Mouse (Mus musculus) retina, embryonic 14.5 days (tissue): ENCODE results near the gene Hist1h2bg.
"Not testable (repeated sequence)": the region's sequence is repeated elsewhere in the genome, so short reads cannot be mapped to it uniquely, and the experiment has no call there.

Experiments used
- DNase-seq: peaks from one replicate; pipeline ENCODE4 v3.0.0-alpha.2; 2015; ENCODE audit warnings: low spot score

Gene Hist1h2bg

DNA sequence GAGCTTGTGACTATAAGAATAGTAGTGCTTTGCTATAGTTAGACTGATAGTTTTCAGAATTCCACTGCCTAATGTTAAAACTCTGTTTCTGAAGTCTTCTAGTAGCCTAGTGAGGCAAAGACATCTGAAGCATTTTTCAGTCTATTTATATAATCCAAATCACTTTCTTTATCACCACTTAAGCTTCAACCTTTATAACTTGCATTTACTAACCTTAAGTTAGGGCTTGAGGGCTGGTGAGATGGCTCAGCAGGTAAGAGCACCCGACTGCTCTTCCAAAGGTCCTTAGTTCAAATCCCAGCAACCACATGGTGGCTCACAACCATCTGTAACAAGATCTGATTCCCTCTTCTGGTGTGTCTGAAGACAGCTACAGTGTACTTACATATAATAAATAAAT is 31.4 kb upstream of the Hist1h2bg start:
- DNase-seq, result not testable (repeated sequence)

DNA sequence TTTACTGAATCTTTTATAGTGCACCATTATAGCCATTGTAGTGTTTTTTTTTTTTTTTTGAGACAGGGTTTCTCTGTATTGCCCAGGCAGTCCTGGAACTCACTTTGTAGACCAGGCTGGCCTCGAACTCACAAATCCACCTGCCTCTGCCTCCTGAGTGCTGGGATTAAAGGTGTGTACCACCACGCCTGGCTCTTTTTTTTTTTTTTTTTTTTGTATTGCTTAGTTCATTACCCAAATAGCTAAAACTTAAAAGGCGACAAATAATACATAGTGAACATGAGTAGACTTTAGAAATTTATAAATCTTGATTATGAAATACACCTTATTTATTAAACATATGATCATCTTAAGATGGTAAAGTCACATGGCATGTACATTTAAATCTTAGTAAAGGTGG is 29.7 kb upstream of the Hist1h2bg start:
- no peak for DNase-seq

DNA sequence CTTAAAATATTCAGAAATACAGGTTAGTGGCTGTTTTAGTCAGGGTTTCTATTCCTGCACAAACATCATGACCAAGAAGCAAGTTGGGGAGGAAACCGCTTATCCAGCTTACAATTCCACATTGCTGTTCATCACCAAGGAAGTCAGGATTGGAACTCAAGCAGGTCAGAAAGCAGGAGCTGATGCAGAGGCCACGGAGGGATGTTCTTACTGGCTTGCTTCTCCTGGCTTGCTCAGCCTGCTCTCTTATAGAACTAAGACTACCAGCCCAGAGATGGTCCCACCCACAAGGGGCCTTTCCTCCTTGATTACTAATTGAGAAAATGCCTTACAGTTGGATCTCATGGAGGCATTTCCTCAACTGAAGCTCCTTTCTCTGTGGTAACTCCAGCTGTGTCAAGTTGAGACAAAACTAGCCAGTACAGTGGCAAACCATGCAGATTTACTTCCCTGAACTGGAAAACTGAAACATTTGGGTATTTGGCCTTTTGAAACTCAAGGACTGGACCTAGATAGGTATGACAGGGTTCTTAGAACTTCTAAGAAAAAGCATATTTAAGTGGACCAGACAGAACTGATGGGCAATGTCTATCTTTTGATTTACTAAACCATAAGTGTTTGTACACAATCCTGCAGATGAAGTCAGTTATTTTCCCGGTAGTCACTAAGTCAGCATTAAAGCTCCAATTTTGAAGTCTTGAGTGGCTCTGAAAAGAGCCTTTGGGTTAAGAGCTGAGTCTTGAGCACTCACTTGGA is 28.8 kb upstream of the Hist1h2bg start:
- DNase-seq, result not testable (repeated sequence)

DNA sequence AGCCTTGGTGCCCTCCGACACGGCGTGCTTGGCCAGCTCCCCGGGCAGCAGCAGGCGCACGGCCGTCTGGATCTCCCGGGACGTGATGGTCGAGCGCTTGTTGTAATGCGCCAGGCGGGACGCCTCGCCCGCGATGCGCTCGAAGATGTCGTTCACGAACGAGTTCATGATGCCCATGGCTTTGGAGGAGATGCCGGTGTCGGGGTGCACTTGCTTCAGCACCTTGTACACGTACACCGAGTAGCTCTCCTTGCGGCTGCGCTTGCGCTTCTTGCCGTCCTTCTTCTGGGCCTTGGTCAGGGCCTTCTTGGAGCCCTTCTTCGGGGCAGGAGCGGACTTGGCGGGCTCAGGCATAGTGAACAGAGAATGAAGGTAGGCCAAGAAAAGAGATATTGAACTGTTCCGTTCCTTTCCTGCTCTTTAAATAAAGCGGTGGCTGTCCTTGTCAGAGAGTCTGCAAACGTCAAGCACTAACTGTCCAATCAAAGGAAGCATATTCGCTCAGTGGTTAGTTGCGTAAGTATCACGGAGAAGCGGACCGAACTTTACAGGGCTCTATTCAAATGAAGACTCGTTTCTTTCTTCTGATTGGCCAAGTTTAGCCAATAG is 28.1 kb upstream of the Hist1h2bg start, which contains the start of gene Hist1h2bh:
TSS of gene Hist1h2bh (minus strand) at position 394 of the 609 bp plus-strand sequence.
- DNase-seq, result peak; percentile 85

DNA sequence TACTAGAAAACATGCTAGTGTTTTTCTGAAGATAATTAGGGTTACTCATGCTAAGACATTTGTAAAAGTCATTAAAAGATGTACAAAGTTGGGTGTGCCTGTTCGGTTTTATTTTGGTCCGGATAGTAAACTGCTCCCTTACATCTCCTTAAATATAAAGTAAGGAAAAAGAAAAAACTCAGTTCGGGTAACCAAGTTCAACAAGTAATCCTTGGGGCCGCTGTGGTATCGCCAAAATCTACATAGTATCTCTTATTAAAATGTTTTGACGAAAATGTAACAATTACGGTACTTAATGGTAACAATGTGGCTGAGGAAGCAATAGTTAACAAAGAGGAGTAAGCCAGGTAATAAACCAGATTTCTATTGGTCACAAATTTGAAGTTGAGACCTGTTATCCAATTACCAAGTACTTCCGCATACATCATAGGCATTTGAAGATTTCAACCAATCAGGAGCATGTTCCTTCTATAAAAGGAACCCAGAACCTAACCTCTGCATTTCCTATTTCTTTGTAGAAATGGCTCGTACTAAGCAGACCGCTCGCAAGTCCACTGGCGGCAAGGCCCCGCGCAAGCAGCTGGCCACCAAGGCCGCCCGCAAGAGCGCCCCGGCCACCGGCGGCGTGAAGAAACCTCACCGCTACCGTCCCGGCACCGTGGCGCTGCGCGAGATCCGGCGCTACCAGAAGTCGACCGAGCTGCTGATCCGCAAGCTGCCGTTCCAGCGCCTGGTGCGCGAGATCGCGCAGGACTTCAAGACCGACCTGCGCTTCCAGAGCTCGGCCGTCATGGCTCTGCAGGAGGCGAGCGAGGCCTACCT is 27.0 kb upstream of the Hist1h2bg start, which contains the start of gene Hist1h3f:
TSS of gene Hist1h3f (plus strand) at position 88 of the 822 bp plus-strand sequence.
- peak; percentile 98 for DNase-seq

DNA sequence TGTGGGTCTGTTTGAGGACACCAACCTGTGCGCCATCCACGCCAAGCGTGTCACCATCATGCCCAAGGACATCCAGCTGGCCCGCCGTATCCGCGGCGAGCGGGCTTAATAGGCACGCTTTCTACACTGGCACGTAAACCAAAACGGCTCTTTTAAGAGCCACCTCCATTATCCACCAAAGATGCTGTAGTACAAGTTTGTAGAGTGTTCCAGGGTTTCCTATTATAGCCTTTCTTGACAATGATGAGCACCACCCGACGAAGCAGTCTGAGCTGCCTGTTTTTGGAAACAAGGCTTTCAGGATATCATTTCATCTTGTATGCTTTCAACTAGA is 26.4 kb upstream of the Hist1h2bg start:
- DNase-seq, result not testable (repeated sequence)

DNA sequence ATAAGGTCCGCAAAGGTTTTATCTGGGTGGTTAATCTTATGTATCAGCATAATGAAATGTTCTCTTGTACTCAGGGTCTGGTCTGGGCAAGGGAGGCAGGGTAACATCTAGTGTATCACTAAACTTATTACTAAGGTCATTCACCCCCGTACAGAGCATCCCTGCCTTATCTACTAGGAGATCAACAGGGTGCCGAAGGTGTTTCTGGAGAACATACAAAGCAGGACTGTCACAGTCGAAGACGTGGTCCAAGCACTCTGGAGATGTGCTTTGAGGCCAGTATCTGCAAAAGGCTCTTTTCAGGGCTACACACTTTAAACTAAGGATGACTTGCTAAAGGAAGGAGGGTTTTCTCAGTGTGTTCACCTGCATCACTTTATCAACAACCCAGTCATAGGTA is 24.5 kb upstream of the Hist1h2bg start:
- DNase-seq, result no peak

DNA sequence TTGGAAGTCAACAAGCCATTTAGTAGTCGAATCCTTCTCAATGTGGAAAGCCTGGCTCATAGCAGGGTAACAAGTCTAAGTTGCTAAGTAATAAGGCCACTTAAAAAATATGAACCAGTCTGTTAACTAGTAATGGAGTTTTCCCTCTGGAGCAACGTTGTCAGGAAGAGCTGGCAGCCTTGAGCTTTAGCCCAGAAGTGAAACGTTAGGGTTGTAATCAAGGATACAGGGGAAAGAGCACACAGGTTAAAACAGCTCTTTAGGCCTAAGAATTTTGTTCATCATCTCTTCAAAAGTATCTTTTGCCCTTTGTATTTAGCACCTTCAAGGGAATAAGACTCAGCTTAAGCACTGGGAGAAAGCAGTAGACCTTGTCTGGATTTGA is 20.4 kb upstream of the Hist1h2bg start:
- DNase-seq, result peak; percentile 43

DNA sequence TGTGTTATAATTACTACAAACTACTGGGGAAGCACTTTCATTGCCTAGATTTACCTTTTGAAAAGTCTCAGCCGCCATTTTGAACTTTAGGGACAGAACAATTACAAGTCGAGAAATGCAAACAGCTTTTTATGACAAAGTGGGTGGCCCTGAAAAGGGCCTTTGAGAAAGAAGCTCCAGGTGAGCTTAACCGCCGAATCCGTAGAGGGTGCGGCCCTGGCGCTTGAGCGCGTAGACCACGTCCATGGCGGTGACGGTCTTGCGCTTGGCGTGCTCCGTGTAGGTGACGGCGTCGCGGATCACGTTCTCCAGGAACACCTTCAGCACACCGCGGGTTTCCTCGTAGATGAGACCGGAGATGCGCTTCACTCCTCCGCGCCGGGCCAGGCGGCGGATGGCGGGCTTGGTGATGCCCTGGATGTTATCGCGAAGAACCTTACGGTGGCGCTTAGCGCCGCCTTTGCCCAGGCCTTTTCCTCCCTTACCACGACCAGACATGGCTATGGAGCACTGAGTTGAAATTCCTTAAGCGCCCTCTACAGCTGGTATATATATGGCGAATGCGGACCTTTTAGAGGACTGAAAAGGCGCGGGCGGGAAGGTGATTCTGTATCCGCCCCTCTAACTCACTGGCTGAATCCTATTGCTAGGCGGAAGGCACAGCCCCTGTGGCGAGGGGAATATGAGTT is 19.9 kb upstream of the Hist1h2bg start, which contains the start of gene Hist1h4f:
TSS of gene Hist1h4f (minus strand) at position 503 of the 689 bp plus-strand sequence.
- peak; percentile 96 for DNase-seq

DNA sequence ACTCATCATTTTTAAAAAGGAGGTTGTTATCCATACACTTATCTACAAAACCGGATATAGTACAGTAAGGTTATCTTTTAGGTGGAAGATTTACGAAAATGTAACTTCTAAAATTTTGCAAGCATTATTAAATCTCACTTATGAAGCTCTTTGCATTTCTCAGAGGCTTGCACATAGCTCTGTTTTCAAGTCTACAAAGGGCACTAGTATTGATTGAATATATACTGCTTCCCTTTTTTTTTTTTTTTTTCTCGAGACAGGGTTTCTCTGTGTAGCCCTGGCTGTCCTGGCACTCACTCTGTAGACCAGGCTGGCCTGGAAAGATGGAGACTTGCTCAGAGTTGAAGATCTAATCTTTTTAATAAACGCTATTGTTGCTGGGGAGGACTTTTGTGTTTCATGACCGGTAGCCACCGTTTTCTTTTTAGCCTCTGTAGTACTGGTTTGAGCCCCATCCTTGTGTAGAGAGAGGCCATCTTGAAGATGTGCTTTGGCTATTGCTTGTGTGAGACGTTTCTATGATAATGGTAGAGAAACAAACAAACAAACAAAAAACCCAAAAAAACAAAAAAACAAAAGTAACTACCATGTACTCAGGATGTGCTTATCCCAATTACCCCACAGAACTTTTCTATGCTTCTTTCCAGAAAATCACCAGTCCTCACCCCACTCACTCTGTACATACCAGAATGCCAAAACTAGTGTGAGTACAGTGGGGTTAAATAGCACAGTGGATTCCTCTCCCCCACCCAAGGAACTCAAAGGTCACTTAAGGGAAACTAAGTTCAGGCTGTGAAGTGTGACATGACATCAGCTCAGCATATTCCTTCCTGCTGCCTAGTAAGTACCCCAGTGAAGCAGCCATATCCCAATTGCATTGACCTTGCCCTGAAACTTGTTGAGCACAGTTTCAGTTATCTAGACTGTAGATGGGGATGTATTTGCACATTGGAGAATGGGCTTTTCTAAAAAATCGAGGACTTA is 19.0 kb upstream of the Hist1h2bg start:
- DNase-seq, result no peak

DNA sequence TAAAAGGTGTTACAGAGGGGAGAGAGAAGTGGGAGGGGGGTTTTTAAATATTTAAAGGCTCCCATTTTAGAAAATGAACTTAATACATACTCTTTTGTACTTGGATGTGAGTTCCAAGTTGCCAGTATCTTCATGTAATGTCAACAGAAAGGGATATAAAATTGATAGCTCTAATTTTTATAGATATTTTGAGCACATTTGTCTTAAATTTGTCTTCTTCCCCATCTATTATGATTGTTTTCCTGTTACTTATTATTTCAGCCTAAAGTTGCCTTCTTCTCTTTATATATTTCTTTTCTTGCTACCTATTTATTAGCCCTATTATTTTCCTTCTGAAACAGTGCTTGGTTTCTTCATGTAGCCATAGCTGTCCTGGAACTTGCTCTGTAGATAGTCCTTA is 18.2 kb upstream of the Hist1h2bg start, which contains the start of gene Hist1h1d:
TSS of gene Hist1h1d (plus strand) at position 301 of the 400 bp plus-strand sequence.
- no peak for DNase-seq

DNA sequence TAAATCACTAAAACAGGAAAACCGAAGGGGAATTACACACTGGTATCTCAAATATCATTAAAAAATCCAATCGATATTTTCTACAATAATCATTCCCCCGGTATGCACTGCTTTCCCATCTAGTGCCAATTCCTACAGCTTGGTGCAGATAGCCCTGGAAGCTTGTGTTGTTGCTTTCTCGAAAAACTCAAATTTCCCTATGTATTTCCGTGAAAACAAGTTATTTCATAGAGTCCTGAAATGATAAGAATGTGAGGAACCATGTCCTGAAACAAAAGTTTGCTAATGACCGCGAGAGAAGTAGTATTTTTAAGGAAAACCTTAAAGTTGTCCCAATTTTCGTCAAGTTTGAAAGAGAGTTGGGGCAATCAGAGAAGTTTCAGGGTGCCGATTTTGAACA is 16.8 kb upstream of the Hist1h2bg start:
- no peak for DNase-seq

DNA sequence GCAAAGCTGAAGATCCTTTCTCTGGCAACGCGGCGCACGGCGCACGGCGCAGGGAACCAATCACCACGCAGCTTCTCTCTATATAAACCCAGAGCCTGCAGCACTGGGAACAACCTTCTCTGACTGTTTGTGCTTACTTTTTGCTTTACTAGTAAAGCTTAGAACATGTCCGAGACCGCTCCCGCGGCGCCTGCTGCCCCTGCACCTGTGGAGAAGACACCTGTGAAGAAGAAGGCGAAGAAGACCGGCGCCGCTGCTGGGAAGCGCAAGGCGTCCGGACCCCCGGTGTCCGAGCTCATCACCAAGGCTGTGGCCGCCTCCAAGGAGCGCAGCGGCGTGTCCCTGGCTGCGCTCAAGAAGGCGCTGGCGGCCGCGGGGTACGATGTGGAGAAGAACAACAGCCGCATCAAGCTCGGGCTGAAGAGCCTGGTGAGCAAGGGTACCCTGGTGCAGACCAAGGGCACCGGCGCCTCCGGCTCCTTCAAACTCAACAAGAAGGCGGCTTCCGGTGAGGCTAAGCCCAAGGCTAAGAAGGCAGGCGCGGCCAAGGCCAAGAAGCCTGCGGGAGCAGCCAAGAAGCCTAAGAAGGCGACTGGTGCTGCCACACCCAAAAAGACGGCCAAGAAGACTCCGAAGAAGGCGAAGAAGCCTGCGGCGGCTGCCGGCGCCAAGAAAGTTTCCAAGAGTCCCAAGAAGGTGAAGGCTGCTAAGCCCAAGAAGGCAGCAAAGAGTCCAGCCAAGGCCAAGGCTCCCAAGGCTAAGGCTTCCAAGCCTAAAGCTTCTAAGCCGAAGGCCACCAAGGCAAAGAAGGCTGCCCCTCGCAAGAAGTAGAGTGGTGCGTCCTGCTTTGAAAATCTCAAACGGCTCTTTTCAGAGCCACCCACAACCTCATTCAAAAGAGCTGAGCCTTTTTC is 16.0 kb upstream of the Hist1h2bg start:
- DNase-seq, result peak; percentile 88

DNA sequence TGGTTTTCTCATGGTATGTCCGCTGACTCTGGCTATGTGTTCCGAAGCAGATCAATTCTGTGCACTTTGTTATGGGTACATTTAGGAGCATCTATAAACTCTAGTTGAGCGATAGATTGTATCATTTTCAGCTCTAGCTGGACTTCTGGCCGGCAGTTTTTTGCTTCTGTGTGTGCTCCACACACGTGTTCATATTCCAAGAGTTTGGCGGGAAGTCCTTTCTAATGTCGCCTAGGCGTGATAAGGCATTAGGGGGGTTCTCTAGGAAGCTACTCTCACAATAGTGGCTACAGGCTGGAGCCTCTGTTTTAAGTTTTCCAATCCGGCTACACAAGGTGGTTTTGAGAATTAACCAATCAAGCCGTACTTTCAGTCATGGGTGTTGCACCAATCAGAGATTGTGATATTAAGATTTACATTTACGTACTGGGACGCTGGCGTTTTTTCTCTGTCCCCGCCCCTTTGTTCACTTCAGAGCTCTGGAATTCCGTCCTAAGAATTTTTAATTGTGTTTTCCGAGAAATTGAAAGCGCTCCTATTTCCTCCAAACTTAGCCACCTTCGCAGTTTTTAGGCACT is 15.3 kb upstream of the Hist1h2bg start:
- peak; percentile 92 for DNase-seq

DNA sequence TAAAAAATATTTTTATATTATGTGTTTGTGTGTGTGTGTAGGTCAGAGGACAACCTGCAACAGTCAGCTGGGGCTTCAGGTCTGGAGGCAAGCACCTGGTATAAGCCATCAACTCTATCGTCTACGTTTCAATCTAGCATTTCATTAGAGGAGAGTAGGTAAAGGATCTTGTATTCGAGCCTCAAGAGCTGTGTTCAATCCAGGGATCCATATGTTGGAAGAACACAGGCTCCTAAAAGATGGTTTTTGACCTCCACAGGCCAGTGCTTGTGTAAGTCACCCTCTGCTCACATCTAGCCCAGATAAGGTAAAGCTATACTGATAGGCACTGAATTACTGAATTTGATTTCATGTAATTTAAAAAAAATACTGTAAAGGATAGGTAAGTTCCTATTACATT is 14.3 kb upstream of the Hist1h2bg start:
- DNase-seq, result no peak

DNA sequence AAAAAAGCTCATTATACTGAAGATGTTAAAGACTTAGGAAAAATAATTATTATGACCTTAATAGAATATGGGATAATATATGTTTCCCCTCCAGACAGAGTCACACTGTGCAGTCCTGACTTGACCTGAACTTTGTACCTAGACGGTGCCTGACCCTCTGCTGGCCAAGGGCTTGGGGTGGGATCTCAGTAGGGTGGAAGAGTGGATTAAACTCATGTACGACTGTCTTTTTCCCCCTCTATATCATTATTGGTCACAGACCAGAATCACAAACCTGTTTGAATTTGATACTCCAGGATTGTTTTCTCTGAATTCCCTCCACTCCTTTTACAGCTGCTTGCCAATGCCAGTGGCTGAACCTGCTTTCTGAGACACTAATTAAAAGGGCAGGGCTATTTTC is 10.5 kb upstream of the Hist1h2bg start:
- DNase-seq, result not testable (repeated sequence)

DNA sequence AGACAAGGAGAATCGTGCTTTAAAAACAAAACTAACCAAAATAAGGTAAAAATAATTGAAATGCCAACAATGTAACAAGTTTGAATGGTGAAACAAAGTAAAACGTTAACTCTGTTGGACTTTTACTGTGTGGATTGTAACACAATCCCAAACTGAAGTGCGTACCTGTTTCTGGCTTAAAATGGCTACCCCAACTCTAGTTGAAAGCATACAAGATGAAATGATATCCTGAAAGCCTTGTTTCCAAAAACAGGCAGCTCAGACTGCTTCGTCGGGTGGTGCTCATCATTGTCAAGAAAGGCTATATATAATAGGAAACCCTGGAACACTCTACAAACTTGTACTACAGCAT is 9.7 kb upstream of the Hist1h2bg start:
- not testable (repeated sequence) for DNase-seq

DNA sequence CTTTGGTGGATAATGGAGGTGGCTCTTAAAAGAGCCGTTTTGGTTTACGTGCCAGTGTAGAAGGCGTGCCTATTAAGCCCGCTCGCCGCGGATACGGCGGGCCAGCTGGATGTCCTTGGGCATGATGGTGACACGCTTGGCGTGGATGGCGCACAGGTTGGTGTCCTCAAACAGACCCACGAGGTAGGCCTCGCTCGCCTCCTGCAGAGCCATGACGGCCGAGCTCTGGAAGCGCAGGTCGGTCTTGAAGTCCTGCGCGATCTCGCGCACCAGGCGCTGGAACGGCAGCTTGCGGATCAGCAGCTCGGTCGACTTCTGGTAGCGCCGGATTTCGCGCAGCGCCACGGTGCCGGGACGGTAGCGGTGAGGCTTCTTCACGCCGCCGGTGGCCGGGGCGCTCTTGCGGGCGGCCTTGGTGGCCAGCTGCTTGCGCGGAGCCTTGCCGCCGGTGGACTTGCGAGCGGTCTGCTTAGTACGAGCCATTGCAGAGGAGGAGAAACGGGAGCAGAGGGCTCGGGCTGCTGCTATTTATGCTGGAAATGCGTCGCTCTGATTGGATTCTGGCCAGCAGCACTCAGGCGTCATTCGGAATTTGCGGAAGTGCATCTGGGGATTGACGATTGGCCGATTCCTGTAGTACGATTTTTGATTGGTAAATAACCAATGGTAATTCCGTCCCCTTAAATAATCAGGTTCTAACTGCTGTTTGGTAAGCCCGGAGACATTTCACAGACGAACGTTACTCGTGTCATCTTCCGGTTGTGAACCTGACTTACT is 9.1 kb upstream of the Hist1h2bg start, which contains the start of gene Hist1h3e:
TSS of gene Hist1h3e (minus strand) at position 487 of the 777 bp plus-strand sequence.
- peak; percentile 99 for DNase-seq
